Mouse (Mus musculus): Measurements from ENCODE around the gene Plekhh1. TPM values are rescaled to one million over a fixed set of nuclear protein-coding genes. Genes with fewer than 3 reads are reported as not detected.
A peak's percentile ranks its signal among the peaks of the same experiment; 100 is the strongest.

Plekhh1 gene
- total RNA-seq (2021), result 1 to 10 TPM; 1.1 to 1.3 TPM
- long read RNA-seq, experiment 1, full-length matches to known transcripts, result 1 of 2 reads
- long read RNA-seq, experiment 1, partial matches to known transcripts, result 1 of 2 reads
- long read RNA-seq, experiment 1, other reads (novel, unspliced or antisense), result 0 of 2 reads
- long read RNA-seq, experiment 2, result 0 reads

DNA sequence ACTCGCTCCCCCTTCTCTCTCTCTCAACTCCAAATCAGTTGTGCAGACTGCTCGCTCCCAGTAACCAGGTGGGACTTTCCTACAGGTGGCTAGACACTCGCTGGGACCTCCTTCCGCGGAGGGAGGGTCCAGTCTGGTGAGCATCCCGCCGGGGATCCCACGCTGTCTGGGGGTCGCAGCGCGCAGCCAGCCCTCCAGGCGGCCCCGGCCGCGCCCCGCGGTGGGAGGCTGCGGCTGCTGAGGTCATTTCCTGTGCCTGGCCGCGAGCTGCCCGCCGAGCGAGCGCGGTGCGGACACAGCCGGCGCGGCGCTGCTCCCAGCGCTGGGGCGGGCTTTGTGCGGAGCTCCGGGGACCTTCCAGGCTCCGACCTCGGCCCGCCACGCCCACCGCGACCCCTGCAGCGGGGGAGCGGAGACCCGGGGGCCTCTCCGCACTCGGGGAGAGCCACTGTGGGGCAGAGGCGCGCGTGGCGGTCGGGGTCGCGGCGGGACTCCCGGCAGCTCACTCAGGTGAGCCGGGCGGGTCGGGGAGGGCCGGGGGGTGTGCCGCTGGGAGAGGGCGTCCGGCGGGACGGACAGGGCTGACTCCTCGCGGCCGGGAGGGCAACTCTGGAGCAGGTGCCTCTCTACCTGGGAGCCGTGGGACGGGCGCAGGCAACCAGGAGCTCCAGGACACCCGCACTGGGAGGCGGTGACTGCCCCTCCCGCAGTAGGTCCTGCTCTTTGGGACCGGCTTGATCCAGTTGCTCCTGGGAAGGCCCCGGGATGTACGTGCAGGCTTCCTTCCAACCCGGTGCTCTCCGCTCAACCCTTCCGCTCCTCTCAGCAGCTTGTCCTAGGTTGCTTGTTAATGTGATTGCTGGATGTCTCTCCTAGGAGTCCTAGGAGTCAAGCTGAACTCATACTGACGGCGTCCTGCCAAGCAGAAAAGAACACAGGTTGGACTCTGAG is at the start of gene Plekhh1:
Plekhh1 (plus strand) TSS at position 253 of the 951 bp plus-strand sequence.
- peak within 1 kb of the TSS; percentile 71 for H3K27ac ChIP-seq
- no peak for TF ChIP-seq CTCF (IDR thresholded peaks at IDR 0.05)
- intact Hi-C loops (cut with DNase I), result no loop called here
- peak; percentile 71 for DNase-seq
- H3K4me3 ChIP-seq, result peak within 1 kb of the TSS; percentile 89

GRCm38 (mm10) chr12:78980683-78981091 is 48.3 kb upstream of the Plekhh1 start:
- Histone ChIP-seq H3K4me3 (peak overlapping the region; percentile 58), H3K27ac (peak overlapping the region; percentile 79)
- TF ChIP-seq CTCF (IDR thresholded peaks at IDR 0.05), result no peak
- no peak for DNase-seq
- intact Hi-C loops (cut with DNase I), result no loop called here

DNA sequence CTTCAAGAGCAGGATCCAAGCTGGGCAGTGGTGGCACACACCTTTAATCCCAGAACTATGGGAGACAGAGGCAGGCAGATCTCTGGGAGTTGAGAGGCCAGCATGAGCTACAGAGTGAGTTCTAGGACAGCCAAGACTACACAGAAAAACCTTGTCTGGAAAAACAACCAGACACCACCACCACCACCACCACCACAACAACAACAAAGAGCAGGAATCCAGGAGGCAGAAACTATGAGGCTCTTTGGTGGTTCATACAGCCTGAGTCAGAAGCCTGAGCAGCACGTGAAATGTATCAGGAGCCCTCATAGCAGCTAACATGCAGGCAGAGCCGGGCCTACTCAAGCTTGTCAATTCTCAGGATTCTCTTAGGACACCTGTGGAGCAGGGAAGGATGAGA is 47.8 kb upstream of the Plekhh1 start:
- intact Hi-C loops (cut with DNase I), result no loop called here
- H3K27ac ChIP-seq, result peak overlapping the region; percentile 79

DNA sequence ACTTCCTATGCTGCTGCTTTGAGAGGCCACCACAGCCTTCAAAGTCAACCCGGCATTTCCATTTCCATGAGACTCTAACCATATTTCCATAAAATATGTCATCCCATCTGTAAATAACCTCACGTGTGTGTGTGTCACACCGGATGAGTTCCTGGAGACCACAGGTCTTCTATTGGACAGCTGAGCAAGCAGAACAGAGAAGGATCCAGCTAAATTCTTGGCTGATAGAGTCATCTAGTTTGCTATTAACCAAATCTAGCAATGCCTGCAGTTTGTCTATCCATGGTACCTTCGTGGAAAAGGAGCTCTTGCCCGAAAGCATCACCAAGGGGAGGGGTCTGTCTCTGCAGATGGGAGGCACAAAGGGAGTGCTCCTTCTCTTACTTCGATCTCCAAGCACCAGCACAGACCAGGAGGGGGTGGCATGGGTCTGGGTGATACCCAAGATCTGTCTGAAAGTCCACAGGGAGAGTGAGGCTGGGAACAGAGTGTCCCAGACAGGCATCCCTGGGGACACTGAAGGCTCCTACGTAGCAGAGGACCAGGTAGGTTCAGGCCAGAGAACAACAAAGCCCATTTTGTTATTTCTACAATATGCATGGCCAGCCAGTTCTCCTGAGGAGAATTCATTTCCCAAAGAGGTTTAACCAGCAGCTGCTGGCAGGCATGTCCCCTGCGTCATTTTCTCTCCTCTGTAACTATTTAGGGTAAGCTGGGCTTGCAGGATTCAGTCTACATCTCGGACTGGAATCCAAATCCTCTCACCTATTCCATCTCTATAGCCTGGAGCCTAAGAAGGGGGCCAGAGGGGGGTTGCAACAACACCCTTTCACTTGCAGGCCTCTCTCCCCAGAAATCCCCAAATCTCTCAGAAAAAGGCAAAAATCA is 46.8 kb upstream of the Plekhh1 start:
- DNase-seq, result peak; percentile 47
- intact Hi-C loops (cut with DNase I), result no loop called here
- no peak for TF ChIP-seq CTCF (IDR thresholded peaks at IDR 0.05)
- H3K27ac ChIP-seq, result peak overlapping the region; percentile 79
- no peak overlapping the region for H3K4me3 ChIP-seq

More for the DNA sequence above, 47.8 kb upstream of the Plekhh1 start:
- DNase-seq, result no peak
- peak overlapping the region; percentile 58 for H3K4me3 ChIP-seq
- no peak for TF ChIP-seq CTCF (IDR thresholded peaks at IDR 0.05)

DNA sequence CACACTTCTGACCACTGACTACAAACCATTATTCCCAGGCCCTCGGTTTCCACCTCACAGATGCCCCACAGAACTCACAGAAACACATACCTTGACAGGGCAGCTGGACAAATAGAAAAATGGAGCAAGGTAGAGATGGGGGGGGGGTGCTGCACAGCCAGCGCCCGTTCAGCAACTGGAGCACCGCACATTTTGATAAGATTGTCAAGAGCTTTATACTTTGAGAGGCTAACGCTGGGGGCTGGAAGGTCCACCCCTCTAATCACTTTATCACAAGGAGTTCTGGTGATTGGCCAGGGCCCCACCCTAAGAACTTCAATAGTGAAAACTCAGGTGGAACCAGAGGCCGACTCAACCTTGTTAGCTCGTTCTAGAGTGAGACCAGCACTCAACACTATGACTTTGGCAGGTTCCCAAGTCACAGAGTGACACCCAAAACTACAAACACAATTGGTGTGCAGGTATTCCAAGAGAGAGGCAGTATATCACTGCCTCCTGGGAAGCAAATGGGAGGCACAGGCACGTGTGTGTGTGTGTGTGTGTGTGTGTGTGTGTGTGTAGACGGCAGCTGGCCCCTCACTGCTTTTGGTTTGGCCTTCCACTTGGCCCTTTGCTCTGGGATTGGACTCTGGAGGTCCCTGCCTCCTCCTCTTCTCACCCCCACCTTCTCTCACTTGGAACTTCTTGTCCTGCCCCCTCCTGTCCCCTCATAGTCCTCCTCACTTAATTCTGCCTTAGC is 45.5 kb upstream of the Plekhh1 start:
- no peak overlapping the region for H3K4me3 ChIP-seq
- H3K27ac ChIP-seq, result peak overlapping the region; percentile 53
- intact Hi-C loops (cut with DNase I), result loop anchor here (2.0 kb wide), 1 partner anchor 37 kb away; no protein-coding TSS in a partner anchor
- DNase-seq, result no peak
- no peak for TF ChIP-seq CTCF (IDR thresholded peaks at IDR 0.05)

GRCm38 (mm10) chr12:78984035-78984432 is 44.9 kb upstream of the Plekhh1 start:
- TF ChIP-seq CTCF (IDR thresholded peaks at IDR 0.05), result no peak
- Histone ChIP-seq H3K27ac (peak overlapping the region; percentile 53), H3K4me3 (no peak overlapping the region)
- peak; percentile 91 for DNase-seq
- intact Hi-C loops (cut with DNase I), result loop anchor here (2.0 kb wide), 1 partner anchor 37 kb away; no protein-coding TSS in a partner anchor

GRCm38 (mm10) chr12:78987581-78988081 is 41.3 kb upstream of the Plekhh1 start:
- H3K27ac ChIP-seq, result peak overlapping the region; percentile 24; the same call in 1 of the 2 replicates
- DNase-seq, result peak; percentile 66
- intact Hi-C loops (cut with DNase I), result loop anchor here (2.0 kb wide), 1 partner anchor 69 kb away; no protein-coding TSS in a partner anchor
- H3K4me3 ChIP-seq, result no peak overlapping the region
- peak; percentile 51 for TF ChIP-seq CTCF (IDR thresholded peaks at IDR 0.05)

DNA sequence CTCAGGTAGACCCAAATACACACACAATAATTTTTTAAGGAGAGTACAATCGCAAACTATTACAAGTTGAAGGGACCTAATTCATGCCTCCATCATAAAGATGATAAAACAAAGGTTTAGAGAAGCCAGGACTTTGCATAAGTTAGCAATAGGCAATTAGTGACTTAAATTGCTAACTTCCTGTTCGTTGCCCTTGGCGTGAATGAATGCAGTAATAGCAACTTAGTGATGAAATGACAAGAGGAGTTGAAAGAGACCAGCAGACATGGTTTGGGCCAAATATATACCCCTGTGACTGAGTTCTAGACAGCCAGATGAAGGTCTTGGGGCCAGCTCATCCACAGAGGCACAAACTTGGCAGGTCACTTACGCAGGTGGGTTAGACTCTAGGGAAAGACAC is 32.7 kb upstream of the Plekhh1 start:
- no peak for TF ChIP-seq CTCF (IDR thresholded peaks at IDR 0.05)
- no peak overlapping the region for H3K27ac ChIP-seq
- intact Hi-C loops (cut with DNase I), result no loop called here
- H3K4me3 ChIP-seq, result no peak overlapping the region
- no peak for DNase-seq

DNA sequence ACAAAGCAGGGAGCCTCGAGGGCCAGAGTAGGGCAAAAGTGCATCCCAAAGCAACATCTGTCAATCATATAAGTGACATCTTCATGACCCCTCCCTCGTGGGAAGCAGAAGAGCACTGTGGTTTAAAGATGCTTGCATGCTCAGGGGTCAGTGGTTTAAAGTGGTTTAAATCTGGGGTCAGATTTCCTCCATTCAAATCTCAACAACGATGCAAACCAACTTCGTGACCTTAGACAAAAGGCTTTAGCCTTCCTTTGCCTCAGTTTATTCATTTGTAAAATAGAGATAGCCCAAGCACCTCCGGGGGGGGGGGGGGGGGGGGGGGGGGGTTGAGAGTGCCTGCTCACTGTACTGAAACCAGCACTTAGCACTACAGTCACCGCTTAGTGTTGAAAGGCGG is 32.3 kb upstream of the Plekhh1 start:
- intact Hi-C loops (cut with DNase I), result no loop called here
- no peak for TF ChIP-seq CTCF (IDR thresholded peaks at IDR 0.05)
- Histone ChIP-seq H3K4me3 (no peak overlapping the region), H3K27ac (no peak overlapping the region)
- DNase-seq, result no peak

GRCm38 (mm10) chr12:79002406-79002805 is 26.6 kb upstream of the Plekhh1 start:
- TF ChIP-seq CTCF (IDR thresholded peaks at IDR 0.05), result no peak
- no peak for DNase-seq
- Histone ChIP-seq H3K4me3 (no peak overlapping the region), H3K27ac (no peak overlapping the region)
- intact Hi-C loops (cut with DNase I), result loop anchor here (5.0 kb wide), 1 partner anchor 65 kb away; no protein-coding TSS in a partner anchor

DNA sequence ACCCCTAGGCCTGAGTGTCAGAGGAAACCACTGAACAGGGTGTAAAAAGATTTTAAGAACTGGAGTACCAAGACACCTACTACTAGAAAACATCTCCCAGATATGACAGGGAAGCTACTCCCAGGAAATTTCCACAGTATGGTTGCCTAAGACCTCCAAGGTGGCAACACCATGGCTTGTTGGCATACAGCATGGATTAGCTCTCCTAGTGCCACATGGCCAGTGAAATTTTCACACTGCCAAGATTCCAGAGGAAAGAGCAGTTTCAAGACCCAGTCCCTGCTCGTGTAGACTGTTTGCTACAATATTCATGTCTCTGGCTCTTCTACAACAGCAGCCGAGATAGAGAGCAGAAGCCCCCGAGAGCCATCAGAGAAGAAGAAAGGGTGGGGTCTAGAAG is 26.0 kb upstream of the Plekhh1 start:
- intact Hi-C loops (cut with DNase I), result loop anchor here (5.0 kb wide), 1 partner anchor 66 kb away; no protein-coding TSS in a partner anchor
- H3K27ac ChIP-seq, result no peak overlapping the region
- H3K4me3 ChIP-seq, result no peak overlapping the region
- DNase-seq, result no peak
- no peak for TF ChIP-seq CTCF (IDR thresholded peaks at IDR 0.05)
